Mouse (Mus musculus) G1E (cell line): Measurements from ENCODE around the gene Ccdc158. TPM values are rescaled to one million over a fixed set of nuclear protein-coding genes. Genes with fewer than 3 reads are reported as not detected.

Experiments used
- ATAC-seq: 2 replicates; pipeline ENCODE4 v1.8.0; 2016; ENCODE audit warnings: mild to moderate bottlenecking; ENCODE audit not compliant: insufficient number of reproducible peaks, poor library complexity, low FRiP score, severe bottlenecking; ENCODE audit errors: extremely low read depth
- DNase-seq: peaks from one replicate; pipeline ENCODE4 v3.0.0; 2012; ENCODE audit warnings: low spot score
- H3K27me3 ChIP-seq: 2 replicates; pipeline ENCODE4 v1.6.1; 2012; ENCODE audit warnings: mild to moderate bottlenecking, low read length, inconsistent platforms; ENCODE audit not compliant: insufficient read depth
- H3K36me3 ChIP-seq: replicated peaks from 2 replicates; pipeline ENCODE3; 2012; ENCODE audit warnings: mild to moderate bottlenecking, inconsistent platforms
- H3K4me1 ChIP-seq: 2 replicates; pipeline ENCODE4 v1.6.1; 2012; ENCODE audit warnings: low read depth, low read length, inconsistent platforms, mixed read lengths; ENCODE audit not compliant: insufficient read depth
- H3K4me3 ChIP-seq: 2 replicates; pipeline ENCODE4 v1.5.1; 2012; ENCODE audit warnings: low read depth, mild to moderate bottlenecking, inconsistent platforms, low read length, moderate library complexity, mixed read lengths
- H3K9me3 ChIP-seq: replicated peaks from 2 replicates; pipeline ENCODE4 v1.6.1; 2012; ENCODE audit warnings: inconsistent platforms
- CTCF ChIP-seq: IDR thresholded peaks from 2 replicates; pipeline ENCODE4 v1.5.1; 2012; ENCODE audit warnings: low read depth, low read length, inconsistent platforms, mixed read lengths
- GATA1 ChIP-seq: IDR thresholded peaks from 2 replicates; pipeline ENCODE4 v1.6.1; 2012; ENCODE audit warnings: borderline replicate concordance, low read length, inconsistent platforms, mixed read lengths
- GATA2 ChIP-seq: IDR thresholded peaks from 2 replicates; pipeline ENCODE4 v1.6.1; 2012; ENCODE audit warnings: low read depth, low read length, inconsistent platforms, borderline replicate concordance
- POLR2AphosphoS5 ChIP-seq: IDR thresholded peaks from 2 replicates; pipeline ENCODE4 v1.6.1; 2012; ENCODE audit warnings: low read depth, low read length, inconsistent platforms; ENCODE audit not compliant: insufficient replicate concordance
- TAL1 ChIP-seq: conservative IDR thresholded peaks from 2 replicates; pipeline ENCODE4 v1.6.1; 2012; ENCODE audit warnings: low read depth, low read length, inconsistent platforms, mixed read lengths
- polyA plus RNA-seq: library from polyadenylated mRNA; stranded (reverse); fragments of >175 nt; gene quantifications from 2 replicates; pipeline ENCODE4 v1.2.3, GENCODE M21; 2012
- total RNA-seq, 2 experiments: library from RNA; stranded (forward) in 1 of 2; stranded (reverse) in 1 of 2; fragments of 200-1000 nt in 1 of 2; fragments of >200 nt in 1 of 2; fragmentation: Nextera tagmentation in 1 of 2; gene quantifications; 2 replicates each; pipeline ENCODE4 v1.2.3; 2014 to 2017

The Ccdc158 gene
- total and polyA plus RNA-seq, 3 experiments: 0.05 TPM; not detected in 2

GRCm38 (mm10) chr5:92688124-92688523, 13.1 kb upstream of the Ccdc158 start:
- TF ChIP-seq GATA1: no peak
- TF ChIP-seq GATA2: no peak
- no peak for TF ChIP-seq CTCF
- TF ChIP-seq POLR2AphosphoS5: no peak
- no peak for TF ChIP-seq TAL1
- Histone ChIP-seq H3K9me3 (no peaks in the 10 kb centered on the region), H3K36me3 (no peaks in the 10 kb centered on the region), H3K4me3 (no peak overlapping the region), H3K4me1 (no peaks in the 10 kb centered on the region), H3K27me3 (peaks cover 4% of the 10 kb centered on the region; the same call in 1 of the 2 replicates)
- DNase-seq (no peak), ATAC-seq (no peak)

GRCm38 (mm10) chr5:92684715-92685460, 9.8 kb upstream of the Ccdc158 start:
- H3K36me3 ChIP-seq: no peaks in the 10 kb centered on the region
- ATAC-seq (no peak), DNase-seq (no peak)
- H3K4me1 ChIP-seq: no peaks in the 10 kb centered on the region
- H3K9me3 ChIP-seq: no peaks in the 10 kb centered on the region
- H3K27me3 ChIP-seq: peaks cover 6% of the 10 kb centered on the region; the same call in 1 of the 2 replicates
- TF ChIP-seq POLR2AphosphoS5: no peak
- TF ChIP-seq TAL1: no peak
- no peak for TF ChIP-seq GATA2
- no peak for TF ChIP-seq CTCF
- H3K4me3 ChIP-seq: no peak overlapping the region

DNA sequence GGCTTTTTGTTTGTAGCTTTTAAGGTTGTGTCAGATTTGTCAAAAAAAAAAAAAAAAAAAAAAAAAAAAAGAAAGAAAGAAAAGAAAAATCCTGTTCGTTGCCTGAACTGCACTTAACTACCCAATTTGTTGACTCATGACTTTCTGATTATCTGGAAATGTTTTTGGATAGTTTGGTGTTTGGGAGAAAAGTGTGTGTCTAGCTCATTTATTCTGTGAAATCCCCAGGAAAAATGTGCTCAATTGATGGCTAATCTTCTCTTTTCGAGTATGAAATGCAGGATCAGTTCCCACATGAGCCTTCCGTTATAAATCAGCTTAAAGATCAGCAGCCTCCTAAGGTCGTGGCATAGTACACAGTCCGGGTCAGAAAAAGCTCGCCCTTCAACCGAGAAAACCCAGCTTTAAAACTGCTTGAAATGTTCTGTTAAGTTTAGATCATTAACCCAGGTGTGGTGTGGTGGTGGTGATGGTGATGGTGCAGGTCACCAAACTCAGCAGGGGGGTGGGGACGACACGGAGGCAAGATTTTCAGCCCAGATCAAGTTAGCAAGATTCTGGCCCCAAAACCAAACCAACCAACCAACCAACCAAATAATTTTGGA, 8.9 kb upstream of the Ccdc158 start:
- no peak for TF ChIP-seq CTCF
- TF ChIP-seq GATA1: no peak
- no peak for TF ChIP-seq TAL1
- no peak for TF ChIP-seq POLR2AphosphoS5
- no peak for TF ChIP-seq GATA2
- DNase-seq: no peak
- no peaks in the 10 kb centered on the region for H3K4me1 ChIP-seq
- ATAC-seq: no peak
- no peaks in the 10 kb centered on the region for H3K9me3 ChIP-seq
- H3K36me3 ChIP-seq: no peaks in the 10 kb centered on the region
- H3K27me3 ChIP-seq: peaks cover 6% of the 10 kb centered on the region; the same call in 1 of the 2 replicates
- no peak overlapping the region for H3K4me3 ChIP-seq

GRCm38 (mm10) chr5:92683351-92683807, 8.3 kb upstream of the Ccdc158 start, which contains the start of gene Shroom3:
Gene Shroom3 (plus strand): TSS chr5:92683435.
- H3K27me3 ChIP-seq: peaks cover 6% of the 10 kb centered on the region; the same call in 1 of the 2 replicates
- no peak for TF ChIP-seq POLR2AphosphoS5
- TF ChIP-seq TAL1: no peak
- no peak for TF ChIP-seq GATA2
- no peak for TF ChIP-seq GATA1
- TF ChIP-seq CTCF: no peak
- no peak for DNase-seq

GRCm38 (mm10) chr5:92682621-92683348, 7.7 kb upstream of the Ccdc158 start:
- Histone ChIP-seq H3K4me3 (no peak overlapping the region), H3K9me3 (no peaks in the 10 kb centered on the region), H3K4me1 (no peaks in the 10 kb centered on the region), H3K27me3 (peaks cover 6% of the 10 kb centered on the region; the same call in 1 of the 2 replicates), H3K36me3 (no peaks in the 10 kb centered on the region)
- no peak for TF ChIP-seq POLR2AphosphoS5
- TF ChIP-seq GATA2: no peak
- TF ChIP-seq TAL1: no peak
- no peak for TF ChIP-seq GATA1
- no peak for TF ChIP-seq CTCF
- ATAC-seq: no peak
- no peak for DNase-seq

More at GRCm38 (mm10) chr5:92683351-92683807, 8.3 kb upstream of the Ccdc158 start, which contains the start of gene Shroom3:
- no peaks in the 10 kb centered on the region for H3K36me3 ChIP-seq
- no peak for ATAC-seq
- no peak within 1 kb of the TSS for H3K4me3 ChIP-seq
- no peaks in the 10 kb centered on the region for H3K4me1 ChIP-seq
- H3K9me3 ChIP-seq: no peaks in the 10 kb centered on the region

- H3K9me3 ChIP-seq: no peaks in the 10 kb centered on the region
- no peaks in the 10 kb centered on the region for H3K4me1 ChIP-seq
- peaks cover 6% of the 10 kb centered on the region; the same call in 1 of the 2 replicates for H3K27me3 ChIP-seq
- no peak for ATAC-seq
- TF ChIP-seq POLR2AphosphoS5 (no peak), GATA1 (no peak), CTCF (no peak), TAL1 (no peak), GATA2 (no peak)
- no peak for DNase-seq
- H3K36me3 ChIP-seq: no peaks in the 10 kb centered on the region
- no peak overlapping the region for H3K4me3 ChIP-seq
Measured at GRCm38 (mm10) chr5:92681861-92682260, 6.8 kb upstream of the Ccdc158 start.
